Mouse (Mus musculus): ENCODE measurements around the gene Sdhaf1.

Sdhaf1 gene

DNA sequence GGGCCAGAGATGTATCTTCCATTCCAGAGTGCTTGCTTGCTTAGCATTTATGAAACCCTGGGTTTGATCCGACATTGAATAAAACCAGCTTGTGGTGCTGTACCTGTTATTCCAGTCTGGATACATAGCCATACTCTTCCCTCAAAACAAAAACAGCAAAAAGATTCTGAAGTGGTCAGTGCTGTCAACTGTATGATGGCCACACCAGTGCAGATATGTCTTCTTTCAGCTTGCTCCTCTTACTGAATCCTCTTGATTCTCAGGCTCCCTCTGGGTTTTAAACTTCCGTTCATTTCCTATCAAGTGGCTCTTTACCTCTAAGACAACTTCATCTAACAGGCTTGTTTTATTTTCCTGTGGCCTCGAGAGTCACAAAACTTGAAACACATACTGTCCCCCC lies at the start of gene Sdhaf1:
Sdhaf1 (minus strand) TSS at position 101 of the 400 bp plus-strand sequence.
- no peak for DNase-seq (ENCODE audit: low spot score in 2 of 2)

GRCm38 (mm10) chr7:30367466-30367865 lies 43.8 kb upstream of the Sdhaf1 start:
- no peak for DNase-seq (ENCODE audit: low spot score in 2 of 2)

DNA sequence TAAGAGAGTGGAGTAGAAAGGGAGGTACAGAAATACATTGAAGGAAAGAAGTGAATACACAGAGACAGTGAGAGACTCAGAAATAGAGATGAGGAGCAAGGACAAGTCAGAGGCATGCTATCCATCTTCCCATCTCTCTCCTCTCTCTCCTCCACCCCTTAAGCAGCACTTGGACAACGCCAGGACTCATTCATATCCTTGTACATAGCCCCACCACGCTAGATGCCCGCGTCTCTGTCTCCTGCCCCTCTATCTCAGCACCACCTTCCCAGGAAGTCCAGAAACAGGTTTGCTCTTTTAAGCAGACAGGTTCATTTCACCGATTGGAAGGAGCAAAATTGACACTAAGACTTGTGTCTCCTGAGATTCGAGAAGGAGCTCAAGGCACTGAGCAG lies 39.6 kb upstream of the Sdhaf1 start:
- DNase-seq (ENCODE audit: low spot score in 2 of 2), result no peak

DNA sequence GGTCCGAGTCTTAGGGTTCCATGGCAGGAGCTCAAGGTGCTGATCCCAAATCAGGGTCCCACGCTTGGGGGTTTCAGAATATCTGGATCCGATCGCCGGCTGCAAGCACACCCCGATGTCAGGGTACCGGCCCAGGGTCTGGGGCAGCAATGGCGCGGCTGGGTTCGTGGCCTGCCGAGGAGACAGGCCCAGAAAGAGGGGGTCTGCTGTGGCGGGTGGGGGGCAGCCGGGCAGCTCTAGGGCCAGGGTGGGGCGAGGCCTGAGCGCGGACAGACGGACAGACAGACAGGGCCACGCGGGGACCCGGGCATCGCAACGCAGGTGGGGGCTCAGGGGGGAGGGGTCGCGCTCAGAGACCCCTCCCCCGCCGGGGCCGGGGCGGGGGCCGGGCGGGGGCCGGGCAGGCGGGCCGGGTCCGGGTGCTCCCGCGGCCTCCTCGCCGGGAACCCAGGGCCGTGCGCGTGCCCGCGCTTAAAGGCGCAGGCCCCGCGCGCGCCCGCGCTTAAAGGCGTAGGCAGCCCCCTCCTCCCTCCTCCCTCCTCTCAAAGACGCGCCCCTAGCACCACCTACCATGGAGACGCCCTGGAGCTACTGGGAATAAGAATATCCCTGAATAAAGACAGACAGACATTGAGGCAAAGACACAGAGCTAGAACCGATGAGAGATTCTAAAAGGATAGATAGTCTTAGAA lies 39.1 kb upstream of the Sdhaf1 start, which contains the start of gene Lrfn3:
Lrfn3 (minus strand) TSS at position 121 of the 692 bp plus-strand sequence.
- DNase-seq (ENCODE audit: low spot score in 2 of 2), result peak; percentile 52 to 64

- no peak for DNase-seq (ENCODE audit: low spot score in 2 of 2)
Measured at GRCm38 (mm10) chr7:30360028-30360427, 36.3 kb upstream of the Sdhaf1 start.

DNA sequence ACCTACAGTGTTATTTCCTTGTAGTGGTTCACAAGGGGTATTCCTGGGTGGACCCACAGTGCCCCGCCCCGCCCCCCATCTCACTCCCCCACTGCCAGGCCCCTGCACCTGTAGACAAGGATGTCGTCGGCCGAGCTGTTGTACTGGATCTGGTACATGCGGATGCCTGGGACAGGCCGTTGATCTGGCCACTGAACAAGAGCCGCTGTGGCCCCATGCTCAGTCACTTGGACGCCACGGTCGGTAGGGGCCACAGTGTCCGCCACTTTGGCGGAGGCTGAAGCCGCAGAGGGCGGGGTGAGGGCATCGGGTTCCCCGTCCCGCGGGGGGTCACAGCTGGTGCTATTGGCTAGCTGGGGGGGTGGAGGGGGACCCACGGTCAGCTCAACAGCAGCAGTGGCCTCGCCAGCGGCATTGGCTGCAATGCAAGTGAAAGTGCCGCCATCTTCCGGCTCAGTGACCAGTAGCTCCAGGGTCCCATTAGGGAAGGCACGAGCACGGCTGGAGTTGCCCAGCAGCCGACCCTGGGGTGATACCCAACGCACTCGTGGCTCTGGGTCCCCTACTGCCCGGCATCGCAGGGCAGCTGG lies 35.7 kb upstream of the Sdhaf1 start:
- no peak for DNase-seq (ENCODE audit: low spot score in 2 of 2)

DNA sequence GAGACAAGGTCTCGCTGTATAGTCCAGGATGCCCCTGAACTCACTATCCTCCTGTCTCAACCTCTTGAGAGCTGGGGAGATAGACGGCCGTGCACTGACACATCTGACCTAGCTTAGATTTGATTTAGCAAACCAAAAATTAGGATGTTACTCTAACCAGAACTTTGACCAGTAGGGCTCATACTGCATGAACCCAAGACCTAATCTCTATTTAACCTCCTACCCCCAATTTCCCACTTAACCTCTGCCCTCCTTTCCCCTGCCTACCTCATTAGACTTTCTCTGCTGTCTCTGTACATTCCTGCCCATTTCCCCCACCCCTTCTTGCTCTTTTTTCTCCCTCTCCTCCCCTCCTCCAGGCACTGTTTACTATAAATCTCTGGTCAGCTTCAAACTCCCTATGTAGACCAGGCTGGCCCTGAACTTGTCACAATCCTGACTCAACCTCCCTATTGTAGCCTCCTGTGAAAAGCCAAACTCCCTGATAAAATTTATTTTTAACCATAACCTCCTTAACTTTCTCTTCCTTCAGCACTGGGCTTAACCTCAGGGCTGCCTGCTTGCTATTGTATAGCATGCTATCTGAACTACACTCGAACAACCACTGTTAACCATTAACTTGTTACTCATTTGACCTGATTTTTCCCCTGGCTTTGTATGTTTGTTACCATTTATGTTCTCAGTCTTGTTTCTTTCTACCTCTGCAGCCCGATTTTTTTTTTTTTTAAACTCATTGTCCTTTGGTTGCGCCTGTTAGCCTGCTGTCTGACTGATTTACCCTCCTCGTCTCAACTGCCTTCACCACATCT lies 34.9 kb upstream of the Sdhaf1 start:
- no peak for DNase-seq (ENCODE audit: low spot score in 2 of 2)

DNA sequence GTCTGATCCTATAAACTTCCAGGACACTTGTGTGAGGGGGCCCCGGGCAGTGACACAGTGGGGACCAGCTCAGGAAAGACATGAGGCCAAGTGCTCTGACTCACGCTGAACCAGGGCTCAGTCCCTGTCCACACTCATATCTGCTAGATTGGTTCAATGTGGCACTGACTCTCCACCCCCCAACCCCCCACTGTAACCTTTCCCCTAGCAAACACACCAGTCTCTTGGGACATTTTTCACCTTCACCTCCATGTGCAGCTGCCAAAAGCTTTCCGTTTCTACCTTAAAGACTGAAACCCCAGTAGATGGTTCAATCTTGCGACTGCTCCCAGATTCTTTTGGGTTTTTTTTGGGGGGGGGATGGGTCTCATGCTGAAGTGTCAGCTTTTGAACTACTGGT lies 30.4 kb upstream of the Sdhaf1 start:
- no peak for DNase-seq (ENCODE audit: low spot score in 2 of 2)

- no peak for DNase-seq (ENCODE audit: low spot score in 2 of 2)
Measured at GRCm38 (mm10) chr7:30353279-30353822, 29.7 kb upstream of the Sdhaf1 start.

DNA sequence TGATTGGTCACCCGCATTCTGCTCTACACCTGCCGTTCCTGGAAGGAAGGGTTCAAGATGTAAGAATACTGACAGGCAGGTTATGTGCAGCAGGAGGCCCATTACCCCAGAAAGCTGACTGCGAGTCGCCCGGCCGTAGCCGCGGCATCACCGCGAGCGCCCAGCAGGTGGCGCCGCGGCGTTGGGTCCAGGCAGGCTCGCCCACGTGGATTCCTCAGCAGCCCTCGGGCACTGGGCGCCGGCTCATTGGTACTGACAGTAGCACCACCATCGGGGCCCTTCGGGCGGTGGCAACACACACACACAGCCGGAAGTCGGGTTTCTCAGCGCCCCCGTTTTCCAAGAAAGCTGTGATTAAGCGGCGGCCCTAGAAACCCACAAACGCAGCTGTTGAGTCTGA lies 24.1 kb upstream of the Sdhaf1 start:
- peak; percentile 83 to 85 for DNase-seq (ENCODE audit: low spot score in 2 of 2)

- no peak for DNase-seq (ENCODE audit: low spot score in 2 of 2)
Measured at GRCm38 (mm10) chr7:30346635-30347379, 23.1 kb upstream of the Sdhaf1 start.

DNA sequence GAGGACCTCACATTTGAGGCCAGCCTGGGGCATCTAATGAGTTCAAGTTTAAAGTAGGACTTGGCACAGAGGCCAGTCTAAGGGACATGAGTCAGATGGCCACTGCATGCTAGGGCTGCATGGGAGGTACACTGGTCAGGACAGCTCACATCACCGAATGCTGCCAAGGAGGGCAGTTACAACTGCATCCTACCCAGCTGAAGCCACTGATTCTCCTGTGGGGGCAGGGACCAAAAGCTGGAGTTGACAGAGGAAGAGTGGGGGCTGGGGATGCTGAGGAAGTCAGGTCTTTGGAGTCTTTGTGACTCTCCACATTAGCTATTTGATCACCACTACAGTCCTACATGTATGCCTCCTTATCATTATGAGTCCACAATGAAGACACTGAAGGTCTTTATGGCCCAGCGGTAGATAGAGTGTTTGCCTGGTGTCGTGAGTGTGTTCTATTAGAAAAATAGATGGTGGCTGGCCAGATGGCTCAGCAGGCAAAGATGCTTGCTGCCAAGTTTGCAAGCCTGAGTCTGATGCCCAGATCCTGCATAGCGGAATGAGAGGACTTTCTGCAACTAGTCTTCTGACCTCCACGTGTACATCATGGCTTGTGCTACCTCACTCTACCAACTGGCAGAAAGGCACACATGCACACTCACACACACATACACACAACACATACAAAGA lies 15.9 kb upstream of the Sdhaf1 start:
- no peak for DNase-seq (ENCODE audit: low spot score in 2 of 2)

GRCm38 (mm10) chr7:30336384-30336783 lies 12.7 kb upstream of the Sdhaf1 start:
- DNase-seq (ENCODE audit: low spot score in 2 of 2), result peak; percentile 77 to 85

GRCm38 (mm10) chr7:30335688-30336087 lies 12.0 kb upstream of the Sdhaf1 start:
- DNase-seq (ENCODE audit: low spot score in 2 of 2), result no peak

DNA sequence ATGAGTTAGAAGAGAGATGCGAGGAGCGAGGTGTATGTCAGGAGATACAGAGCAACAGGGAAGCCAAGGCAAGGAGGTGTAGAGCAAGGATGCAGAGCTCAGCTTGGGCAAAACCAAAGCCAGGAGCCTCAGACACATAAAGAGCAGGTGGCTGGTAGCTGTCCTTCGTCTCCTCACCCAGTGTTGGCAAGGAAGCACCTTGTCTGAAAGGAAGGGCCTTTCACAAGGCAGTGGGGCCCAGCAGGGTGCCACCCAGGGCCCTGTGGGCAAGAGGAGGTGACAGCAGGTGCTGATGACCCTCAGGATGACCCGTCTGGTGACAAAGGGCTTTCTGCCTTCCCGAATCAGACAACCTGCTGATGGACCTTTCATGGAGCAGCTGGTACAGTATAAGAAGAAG lies 10.9 kb upstream of the Sdhaf1 start:
- no peak for DNase-seq (ENCODE audit: low spot score in 2 of 2)

DNA sequence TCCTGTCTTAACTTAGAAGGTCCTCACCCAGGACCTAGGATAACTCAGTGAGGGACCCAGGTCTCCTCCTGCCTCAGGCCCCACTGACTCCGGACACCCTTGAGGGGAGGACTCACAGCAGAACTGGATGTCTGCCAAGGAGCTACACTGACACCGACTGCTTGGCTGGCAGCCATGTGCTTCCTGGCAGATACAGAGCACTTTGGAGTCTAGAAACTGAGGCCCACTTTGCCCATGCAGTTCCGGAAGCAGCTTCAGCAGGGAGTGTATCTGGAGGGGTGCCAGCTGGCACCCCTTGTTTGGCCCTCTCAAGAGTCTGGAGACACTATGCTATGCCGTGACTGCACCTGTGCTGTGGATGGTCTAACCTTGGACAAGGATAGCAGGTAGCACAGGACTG lies 9.7 kb upstream of the Sdhaf1 start:
- peak; percentile 75 to 81 for DNase-seq (ENCODE audit: low spot score in 2 of 2)

- no peak for DNase-seq (ENCODE audit: low spot score in 2 of 2)
Measured at GRCm38 (mm10) chr7:30332622-30333259, 9.0 kb upstream of the Sdhaf1 start.

GRCm38 (mm10) chr7:30331887-30332286 lies 8.2 kb upstream of the Sdhaf1 start:
- DNase-seq (ENCODE audit: low spot score in 2 of 2), result peak; percentile 90 to 95

GRCm38 (mm10) chr7:30328379-30328778 lies 4.7 kb upstream of the Sdhaf1 start:
- DNase-seq (ENCODE audit: low spot score in 2 of 2), result no peak

DNA sequence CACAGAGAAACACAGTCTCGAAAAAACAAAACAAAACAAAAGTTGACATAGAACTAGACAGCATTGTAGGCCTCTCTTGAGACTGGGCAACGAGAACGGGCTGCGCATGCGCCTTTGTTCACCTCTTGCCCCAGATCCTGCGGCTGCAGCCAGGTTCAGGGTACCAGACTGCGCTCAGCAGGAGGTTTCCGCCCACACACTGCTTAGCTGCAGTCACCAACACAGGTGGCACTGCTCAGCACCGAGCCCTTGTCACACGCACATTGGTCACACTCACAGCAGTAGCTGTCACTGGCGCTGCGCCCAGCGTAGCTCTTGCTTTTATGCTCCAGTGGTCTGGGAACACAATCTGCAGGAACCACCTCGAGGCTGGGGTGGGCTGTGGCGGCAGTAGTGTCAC lies 3.4 kb upstream of the Sdhaf1 start:
- no peak for DNase-seq (ENCODE audit: low spot score in 2 of 2)

GRCm38 (mm10) chr7:30326427-30326826 lies 2.7 kb upstream of the Sdhaf1 start:
- no peak for DNase-seq (ENCODE audit: low spot score in 2 of 2)
